ENCODE assay signal across 7 mouse cellular contexts in genomic region chr8:70897021-70897680, GRCm38 (mm10). TPM values are rescaled to one million over a fixed set of nuclear protein-coding genes. Genes with fewer than 3 reads are reported as not detected.
DNase-seq lines count a peak whose midpoint lies in the region; ATAC-seq lines count a peak whose summit lies in the region.

TSS of gene Rpl18a (minus strand) at chr8:70897412.

- peak within 1 kb of the TSS; percentile 81 for H3K27ac ChIP-seq in intestine, embryonic 16.5 days (ENCODE audit: low read length)
- peak within 1 kb of the TSS; percentile 22; the same call in 1 of the 2 replicates for H3K27ac ChIP-seq in midbrain, embryonic 11.5 days (ENCODE audit: low read depth, low read length)

- ATAC-seq in intestine, embryonic 16.5 days = peak; percentile 98
- peak; percentile 97 for ATAC-seq in midbrain, embryonic 11.5 days (ENCODE audit: low FRiP score)

- H3K27me3 ChIP-seq in intestine, embryonic 16.5 days (replicated peaks; ENCODE audit: control insufficient read depth, insufficient read depth, low read length) = peaks cover 13% of the 10 kb centered on the region; the same call in 1 of the 2 replicates
- peaks cover 20% of the 10 kb centered on the region for H3K27me3 ChIP-seq in midbrain, embryonic 11.5 days (ENCODE audit: control insufficient read depth, insufficient read depth, low read length)

- peaks cover 13% of the 10 kb centered on the region for H3K36me3 ChIP-seq in intestine, embryonic 16.5 days (ENCODE audit: control insufficient read depth, insufficient read depth, low read length)
- H3K36me3 ChIP-seq in midbrain, embryonic 11.5 days (ENCODE audit: control insufficient read depth, insufficient read depth, low read length) = peaks cover 17% of the 10 kb centered on the region

- H3K4me2 ChIP-seq in intestine, embryonic 16.5 days (ENCODE audit: low read depth, low read length) = peak within 1 kb of the TSS; percentile 88
- peak within 1 kb of the TSS; percentile 99 for H3K4me2 ChIP-seq in midbrain, embryonic 11.5 days

- intact Hi-C loops in left cerebral cortex, postnatal 36 days (cut with DNase I) = loop anchor here (5.0 to 10.0 kb wide), 2 partner anchors 308 to 470 kb away; partner anchors contain the start of gene Use1

- H3K9ac ChIP-seq in intestine, embryonic 16.5 days (ENCODE audit: low read depth, low read length) = peak within 1 kb of the TSS; percentile 90
- peak within 1 kb of the TSS; percentile 95 for H3K9ac ChIP-seq in midbrain, embryonic 11.5 days (ENCODE audit: low read length)

- peak within 1 kb of the TSS; percentile 82 for H3K4me3 ChIP-seq in intestine, embryonic 16.5 days (ENCODE audit: low read length)
- H3K4me3 ChIP-seq in midbrain, embryonic 11.5 days (ENCODE audit: low read depth, low read length) = peak within 1 kb of the TSS; percentile 88

- H3K4me1 ChIP-seq in intestine, embryonic 16.5 days (ENCODE audit: control insufficient read depth, insufficient read depth, low read length) = peaks cover 15% of the 10 kb centered on the region
- H3K4me1 ChIP-seq in midbrain, embryonic 11.5 days (ENCODE audit: control insufficient read depth, insufficient read depth, low read length) = peaks cover 12% of the 10 kb centered on the region

- 0% methylated on average over 60 of the region's 60 CpGs for WGBS in intestine, embryonic 16.5 days
- 0% methylated on average over 60 of the region's 60 CpGs for WGBS in midbrain, embryonic 11.5 days

- no peaks in the 10 kb centered on the region for H3K9me3 ChIP-seq in intestine, embryonic 16.5 days (ENCODE audit: control insufficient read depth, low read length)
- no peaks in the 10 kb centered on the region for H3K9me3 ChIP-seq in midbrain, embryonic 11.5 days (ENCODE audit: control insufficient read depth, low read length)

- peak; percentile 97 for DNase-seq in adrenal gland, adult 8-10 months
- DNase-seq in embryo, embryonic 9.5 days (ENCODE audit: extremely low spot score) = peak; percentile 94
- DNase-seq in gastrocnemius, postnatal 4 days (ENCODE audit: low spot score in 2 of 2) = peak; percentile 83 to 92
- peak; percentile 93 to 97 for DNase-seq in left cerebral cortex, postnatal 36 days (ENCODE audit: low spot score in 2 of 2)
- DNase-seq in midbrain, embryonic 11.5 days (ENCODE audit: low spot score, missing footprints) = peak; percentile 99
- DNase-seq in skeletal muscle tissue, adult 2 months (ENCODE audit: low read depth, low spot score) = peak; percentile 99

RNA-seq across cellular contexts. Expression of gene Rpl18a, which starts in this region (rescaled TPM):
- 1,000 to 10,000 TPM; 1,169 to 1,386 (median 1,259) TPM for total RNA-seq in adrenal gland, adult 8-10 months (2022)
- 1,000 to 10,000 TPM; 1,846 to 1,982 TPM for total RNA-seq in gastrocnemius, postnatal 4 days (2021)
- polyA plus RNA-seq in intestine, embryonic 16.5 days (2015; fragmentation: Nextera tagmentation; extraction: Ambion mirVana) = 4,291 and 4,407 TPM in 2 replicates
- total RNA-seq in left cerebral cortex, postnatal 36 days (2021) = 100 to 1,000 TPM; 558 to 677 TPM
- polyA plus RNA-seq in midbrain, embryonic 11.5 days (2014; fragmentation: Nextera tagmentation; extraction: Ambion mirVana) = 2,833 and 3,086 TPM in 2 replicates

Comparison
In these comparisons a context has a peak if more than half of its experiments do, and no peak if none do; other contexts are left out.
1. Peak in every context shown above with its lines: DNase-seq, ATAC-seq, H3K4me3 ChIP-seq and H3K27ac ChIP-seq.